ENCODE assay signal across 17 mouse cellular contexts in genomic region chr12:52361198-52361597, GRCm38 (mm10).
DNase-seq lines count a peak whose midpoint lies in the region; ATAC-seq and TF ChIP-seq lines count a peak whose summit lies in the region.
"Had no signal": no experiment of that assay in that cellular context is flagged by ENCODE, and none has a peak within 500 bp of the region (broad histone marks: within the 10 kb centered on the region; RNA-seq: fewer than 3 reads in every experiment).

No protein-coding gene starts in this region.

- no peaks in the 10 kb centered on the region for H3K9me3 ChIP-seq in forebrain, embryonic 13.5 days (replicated peaks)
- H3K9me3 ChIP-seq in forebrain, embryonic 12.5 days: no peaks in the 10 kb centered on the region
- H3K9me3 ChIP-seq in kidney, postnatal 0 days (replicated peaks; ENCODE audit: low read length): no peaks in the 10 kb centered on the region
- H3K9me3 ChIP-seq in kidney, embryonic 16.5 days (ENCODE audit: low read length): no peaks in the 10 kb centered on the region
- H3K9me3 ChIP-seq: embryonic facial prominence, embryonic 15.5 days; intestine, embryonic 15.5 days had no signal

- DNase-seq in kidney, postnatal 0 days (ENCODE audit: low spot score): no peak
- peak; percentile 14 for DNase-seq in right cerebral cortex, adult 18-20 months
- DNase-seq in right cerebral cortex, postnatal 36 days (ENCODE audit: low spot score in 2 of 2): no peak
- no peak for DNase-seq in urinary bladder, postnatal 10 days (ENCODE audit: low spot score)
- no peak for DNase-seq in cerebellum, adult 11-12 months
- DNase-seq: cerebellum, adult 2 months; heart, postnatal 4 days; kidney, postnatal 25 days; liver; right cerebral cortex, postnatal 4 days; thymus, postnatal 4 days had no signal

- H3K27me3 ChIP-seq in forebrain, embryonic 13.5 days: no peaks in the 10 kb centered on the region
- H3K27me3 ChIP-seq in forebrain, embryonic 12.5 days: no peaks in the 10 kb centered on the region
- H3K27me3 ChIP-seq in kidney, postnatal 0 days (ENCODE audit: insufficient read depth, low read length): no peaks in the 10 kb centered on the region
- H3K27me3 ChIP-seq in kidney, embryonic 16.5 days (ENCODE audit: insufficient read depth, low read length): no peaks in the 10 kb centered on the region
- H3K27me3 ChIP-seq: embryonic facial prominence, embryonic 15.5 days; intestine, embryonic 15.5 days; Patski had no signal

- H3K27ac ChIP-seq in forebrain, embryonic 13.5 days: no peak overlapping the region
- H3K27ac ChIP-seq in forebrain, embryonic 12.5 days: no peak overlapping the region
- 0 out of 2 replicates have a peak overlapping the region, but pooled peaks have one; percentile 10 for H3K27ac ChIP-seq in kidney, postnatal 0 days
- no peak overlapping the region for H3K27ac ChIP-seq in kidney, embryonic 16.5 days (ENCODE audit: low read length)
- H3K27ac ChIP-seq: embryonic facial prominence, embryonic 15.5 days; intestine, embryonic 15.5 days had no signal

- WGBS in forebrain, embryonic 13.5 days: 12% methylated on average over 6 of the region's 6 CpGs
- 18% methylated on average over 6 of the region's 6 CpGs for WGBS in forebrain, embryonic 12.5 days
- WGBS in kidney, postnatal 0 days: 74% methylated on average over 6 of the region's 6 CpGs
- 84% methylated on average over 6 of the region's 6 CpGs for WGBS in kidney, embryonic 16.5 days

- no peaks in the 10 kb centered on the region for H3K36me3 ChIP-seq in forebrain, embryonic 13.5 days (ENCODE audit: poor library complexity, severe bottlenecking)
- H3K36me3 ChIP-seq in forebrain, embryonic 12.5 days (replicated peaks): no peaks in the 10 kb centered on the region
- no peaks in the 10 kb centered on the region for H3K36me3 ChIP-seq in kidney, postnatal 0 days (ENCODE audit: insufficient read depth, low read length)
- H3K36me3 ChIP-seq in kidney, embryonic 16.5 days (ENCODE audit: insufficient read depth, low read length): no peaks in the 10 kb centered on the region
- H3K36me3 ChIP-seq: embryonic facial prominence, embryonic 15.5 days; intestine, embryonic 15.5 days had no signal

- no peak for TF ChIP-seq CTCF in kidney, postnatal 0 days (IDR thresholded peaks at IDR 0.05; ENCODE audit: low read depth)

- H3K4me1 ChIP-seq in forebrain, embryonic 13.5 days: peaks cover 11% of the 10 kb centered on the region; the same call in 1 of the 2 replicates
- peaks cover 21% of the 10 kb centered on the region for H3K4me1 ChIP-seq in forebrain, embryonic 12.5 days
- no peaks in the 10 kb centered on the region for H3K4me1 ChIP-seq in kidney, postnatal 0 days (replicated peaks; ENCODE audit: insufficient read depth, low read length)
- H3K4me1 ChIP-seq in kidney, embryonic 16.5 days (ENCODE audit: insufficient read depth, low read length): no peaks in the 10 kb centered on the region
- H3K4me1 ChIP-seq: embryonic facial prominence, embryonic 15.5 days; intestine, embryonic 15.5 days had no signal

- peak; percentile 50; the same call in 1 of the 2 replicates for ATAC-seq in forebrain, embryonic 13.5 days
- no peak for ATAC-seq in forebrain, embryonic 12.5 days (ENCODE audit: low FRiP score)
- no peak for ATAC-seq in kidney, postnatal 0 days (replicated peaks; ENCODE audit: low FRiP score, low read depth)
- ATAC-seq in kidney, embryonic 16.5 days (ENCODE audit: low FRiP score, low TSS enrichment): no peak; the same call in 1 of the 2 replicates
- ATAC-seq: intestine, embryonic 15.5 days; Patski had no signal

- no peak overlapping the region for H3K9ac ChIP-seq in forebrain, embryonic 13.5 days
- H3K9ac ChIP-seq in forebrain, embryonic 12.5 days: no peak overlapping the region
- no peak overlapping the region for H3K9ac ChIP-seq in kidney, postnatal 0 days (ENCODE audit: low read depth, low read length)
- no peak overlapping the region for H3K9ac ChIP-seq in kidney, embryonic 16.5 days (replicated peaks; ENCODE audit: low read length)
- H3K9ac ChIP-seq: embryonic facial prominence, embryonic 15.5 days; intestine, embryonic 15.5 days had no signal

- H3K4me2 ChIP-seq in forebrain, embryonic 13.5 days: no peak overlapping the region
- H3K4me2 ChIP-seq in forebrain, embryonic 12.5 days: no peak overlapping the region
- H3K4me2 ChIP-seq in kidney, postnatal 0 days (ENCODE audit: low read length): no peak overlapping the region
- H3K4me2 ChIP-seq in kidney, embryonic 16.5 days (replicated peaks; ENCODE audit: low read depth, low read length): no peak overlapping the region
- H3K4me2 ChIP-seq: embryonic facial prominence, embryonic 15.5 days; intestine, embryonic 15.5 days had no signal

- H3K4me3 ChIP-seq in forebrain, embryonic 13.5 days: no peak overlapping the region
- H3K4me3 ChIP-seq in forebrain, embryonic 12.5 days (replicated peaks): no peak overlapping the region
- no peak overlapping the region for H3K4me3 ChIP-seq in kidney, postnatal 0 days (replicated peaks; ENCODE audit: low read depth, low read length)
- H3K4me3 ChIP-seq in kidney, embryonic 16.5 days (ENCODE audit: low read length): no peak overlapping the region
- H3K4me3 ChIP-seq: embryonic facial prominence, embryonic 15.5 days; intestine, embryonic 15.5 days had no signal
